Mouse (Mus musculus): ENCODE results near the gene 1700024P04Rik. TPM values are rescaled to one million over a fixed set of nuclear protein-coding genes. Genes with fewer than 3 reads are reported as not detected.

Gene 1700024P04Rik
- polyA plus RNA-seq, 1 experiment from 2014 or later: not detected

Other genes with a start within 250 kb of the 1700024P04Rik start
- gene Fcho2, start 169.1 kb downstream of the 1700024P04Rik start, polyA plus RNA-seq (2014; fragmentation: Nextera tagmentation; extraction: Ambion mirVana): 22.2 and 23.5 TPM in 2 replicates
- gene Tnpo1, start 58.2 kb downstream of the 1700024P04Rik start, polyA plus RNA-seq (2014; fragmentation: Nextera tagmentation; extraction: Ambion mirVana): 47.9 and 50.0 TPM in 2 replicates
- 0.78 and 1.3 TPM in 2 replicates for gene Zfp366, start 200.3 kb upstream of the 1700024P04Rik start, polyA plus RNA-seq (2014; fragmentation: Nextera tagmentation; extraction: Ambion mirVana)